In genomic region chr5:36149098-36149497, GRCm38 (mm10) we compare ENCODE assay signal across 17 mouse cellular contexts. TPM values are rescaled to one million over a fixed set of nuclear protein-coding genes. Genes with fewer than 3 reads are reported as not detected.
DNase-seq lines count a peak whose midpoint lies in the region; TF ChIP-seq lines count a peak whose summit lies in the region.
"Had no signal": no experiment of that assay in that cellular context is flagged by ENCODE, and none has a peak within 500 bp of the region (broad histone marks: within the 10 kb centered on the region; RNA-seq: fewer than 3 reads in every experiment).

No protein-coding gene starts in this region.

- H3K4me3 ChIP-seq in gastrocnemius, adult 2 months = no peak overlapping the region
- H3K4me3 ChIP-seq in layer of hippocampus, adult 2 months = no peak overlapping the region
- H3K4me3 ChIP-seq: erythroblast, embryonic 14.5 days; megakaryocyte, embryonic 14.5 days had no signal

- intact Hi-C loops in gastrocnemius, adult 2 months (cut with DNase I) = no loop called here
- intact Hi-C loops in heart, postnatal 10 days (cut with DNase I) = no loop called here

- DNase-seq in gastrocnemius, adult 2 months = peak; percentile 30
- DNase-seq in gastrocnemius, postnatal 10 days = no peak
- no peak for DNase-seq in layer of hippocampus, adult 2 months (ENCODE audit: low spot score in 2 of 2)
- no peak for DNase-seq in layer of hippocampus, adult 11-12 months (ENCODE audit: low spot score)
- peak; percentile 25 for DNase-seq in thymus, postnatal 4 days
- no peak for DNase-seq in thymus, adult 18-20 months
- no peak for DNase-seq in heart, postnatal 10 days
- DNase-seq: cerebellum, adult 2 months; heart, adult 18-20 months; kidney, adult 18-20 months; layer of hippocampus, adult 9-11 months; lung, adult 2 months had no signal

- H3K27ac ChIP-seq in gastrocnemius, adult 2 months = no peak overlapping the region
- H3K27ac ChIP-seq in layer of hippocampus, adult 2 months = no peak overlapping the region

- peak; percentile 42 for TF ChIP-seq CTCF in gastrocnemius, adult 2 months (IDR thresholded peaks at IDR 0.05)
- peak; percentile 54 for TF ChIP-seq CTCF in layer of hippocampus, adult 2 months (conservative IDR thresholded peaks at IDR 0.05)

RNA-seq across cellular contexts. Expression of gene Psapl1, which starts 54.7 kb away (rescaled TPM):
- total RNA-seq in gastrocnemius, adult 2 months (2021) = not detected
- total RNA-seq in gastrocnemius, postnatal 10 days (2021) = not detected
- total RNA-seq in layer of hippocampus, adult 2 months (2021) = not detected
- not detected for total RNA-seq in heart, postnatal 10 days (2021)
- total RNA-seq: heart, adult 18-20 months; hematopoietic stem cell, adult 5-6 weeks; left cerebral cortex, postnatal 36 days; neutrophil, adult 5-6 weeks had no signal

Comparison
In these comparisons a context has a peak if more than half of its experiments do, and no peak if none do; other contexts are left out.
1. DNase-seq: peak in gastrocnemius, adult 2 months (single experiment) and thymus, postnatal 4 days (single experiment); none in gastrocnemius, postnatal 10 days (single experiment), layer of hippocampus, adult 2 months (0 of 2), layer of hippocampus, adult 11-12 months (single experiment), thymus, adult 18-20 months (0 of 2) and heart, postnatal 10 days (0 of 2).